Mouse (Mus musculus) heart, embryonic 13.5 days (tissue): Measurements from ENCODE around the gene Ugt2b38. TPM values are rescaled to one million over a fixed set of nuclear protein-coding genes. Genes with fewer than 3 reads are reported as not detected.
"Not testable (repeated sequence)": the region's sequence is repeated elsewhere in the genome, so short reads cannot be mapped to it uniquely, and the experiment has no call there.

Source experiments
- ATAC-seq: fragments of 200-750 bp; cut with Nextera tagmentation; 2 replicates; pipeline ENCODE4 v1.8.0; 2017; ENCODE audit warnings: moderate TSS enrichment; ENCODE audit not compliant: insufficient number of reproducible peaks, low FRiP score, low TSS enrichment; ENCODE audit errors: extremely low read depth
- H3K27ac ChIP-seq: fragments of 300-500 bp; sonication (generic); replicated peaks from 2 replicates; pipeline ENCODE4 v1.5.1; 2015; ENCODE audit warnings: moderate library complexity, mild to moderate bottlenecking, inconsistent platforms
- H3K27me3 ChIP-seq: fragments of 300-500 bp; sonication (generic); replicated peaks from 2 replicates; pipeline ENCODE4 v1.6.1; 2015; ENCODE audit warnings: mild to moderate bottlenecking, inconsistent platforms
- H3K36me3 ChIP-seq: fragments of 300-500 bp; sonication (generic); 2 replicates; pipeline ENCODE4 v1.6.1; 2015; ENCODE audit warnings: mild to moderate bottlenecking, inconsistent platforms
- H3K4me1 ChIP-seq: fragments of 300-500 bp; sonication (generic); 2 replicates; pipeline ENCODE4 v1.6.1; 2015; ENCODE audit warnings: inconsistent platforms
- H3K4me2 ChIP-seq: fragments of 300-500 bp; sonication (generic); 2 replicates; pipeline ENCODE4 v1.6.1; 2015; ENCODE audit warnings: inconsistent platforms, mild to moderate bottlenecking, moderate library complexity
- H3K4me3 ChIP-seq: fragments of 300-500 bp; sonication (generic); 2 replicates; pipeline ENCODE4 v1.5.1; 2015; ENCODE audit warnings: moderate library complexity, mild to moderate bottlenecking, inconsistent platforms
- H3K9ac ChIP-seq: fragments of 300-500 bp; sonication (generic); 2 replicates; pipeline ENCODE4 v1.6.1; 2015; ENCODE audit warnings: inconsistent platforms, mild to moderate bottlenecking, moderate library complexity
- H3K9me3 ChIP-seq: fragments of 300-500 bp; sonication (generic); 2 replicates; pipeline ENCODE4 v1.6.1; 2016; ENCODE audit warnings: inconsistent platforms
- WGBS: fragments of 180-500 bp; shearing (Covaris S2); methylation state at CpG from one replicate; pipeline ENCODE4 v1.1.7; 2015; ENCODE audit warnings: mixed read lengths; 5-methylcytosine and 5-hydroxymethylcytosine counted together
- polyA plus RNA-seq: library from polyadenylated mRNA; unstranded; fragments of >200 nt; fragmentation: Nextera tagmentation; extraction: Ambion mirVana; gene quantifications from 2 replicates; pipeline ENCODE4 v1.2.1, GENCODE M21; 2015

Ugt2b38 gene
- not detected in 2 replicates for polyA plus RNA-seq

DNA sequence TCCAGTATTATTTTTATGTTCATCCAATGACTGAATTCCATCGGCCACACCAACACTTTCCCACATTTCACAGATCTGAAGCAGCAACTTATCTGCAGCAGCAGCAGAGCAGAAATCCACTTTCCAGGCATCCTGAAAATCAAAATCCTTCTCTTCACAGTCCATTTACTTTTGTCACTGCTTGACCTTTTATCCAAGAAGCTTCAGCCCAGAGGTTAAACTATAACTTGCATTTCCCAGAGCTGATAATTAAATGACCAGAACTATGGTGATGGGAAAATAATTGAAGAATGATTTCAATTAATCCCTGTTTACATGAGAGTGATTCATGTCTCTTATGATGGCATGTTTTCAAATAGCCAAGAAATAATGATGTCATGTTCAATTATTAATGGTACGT lies at the start of gene Ugt2b38:
TSS of gene Ugt2b38 (minus strand) at position 163 of the 400 bp plus-strand sequence.
- not testable (repeated sequence) for H3K4me3 ChIP-seq, H3K4me2 ChIP-seq, H3K9me3 ChIP-seq, H3K36me3 ChIP-seq, ATAC-seq, H3K4me1 ChIP-seq, H3K27me3 ChIP-seq, H3K9ac ChIP-seq, H3K27ac ChIP-seq
- 80% methylated on average over 1 of the region's 2 CpGs for WGBS

DNA sequence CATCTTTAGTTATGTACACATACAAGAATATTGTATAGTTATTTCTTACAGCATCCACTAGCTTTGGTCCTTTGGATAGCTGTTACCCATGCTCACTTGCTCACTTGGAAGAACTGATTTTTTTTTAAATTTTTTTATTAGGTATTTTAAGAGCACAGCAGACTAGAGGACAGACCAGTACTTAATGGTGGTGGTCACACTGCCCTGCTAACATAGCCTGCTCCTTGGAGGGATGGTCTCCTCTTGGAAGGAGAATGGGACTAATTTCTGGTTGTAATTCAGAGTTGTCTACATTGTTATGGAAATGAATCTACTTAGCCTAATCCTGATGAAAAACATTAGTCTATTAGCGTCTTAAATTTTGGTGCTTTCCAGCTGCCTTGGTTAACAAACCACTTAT lies 34.8 kb upstream of the Ugt2b38 start:
- Histone ChIP-seq H3K4me2 (no peak overlapping the region), H3K9ac (no peak overlapping the region), H3K27ac (no peak overlapping the region), H3K4me1 (no peaks in the 10 kb centered on the region), H3K4me3 (no peak overlapping the region), H3K9me3 (no peaks in the 10 kb centered on the region), H3K27me3 (no peaks in the 10 kb centered on the region), H3K36me3 (no peaks in the 10 kb centered on the region)
- WGBS: 37% methylated on average over 1 of the region's 1 CpGs
- ATAC-seq: no peak

DNA sequence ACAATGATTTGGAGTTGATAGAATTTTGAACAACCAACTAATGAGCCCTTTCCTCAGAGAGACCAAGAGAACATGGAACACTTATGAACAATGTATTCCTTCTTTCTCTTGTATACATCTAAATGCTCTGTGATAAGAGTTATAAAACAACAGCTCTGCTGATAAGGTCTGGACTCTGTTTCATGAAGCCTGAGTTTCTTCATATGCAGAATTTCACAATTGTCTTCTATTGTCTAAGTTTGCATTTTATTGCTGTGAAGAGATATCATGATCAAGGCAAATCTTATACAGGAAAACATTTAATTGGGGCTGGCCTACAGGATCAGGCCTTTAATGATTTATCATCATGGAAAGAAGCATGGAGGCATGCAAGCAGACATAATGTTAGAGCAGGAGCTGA lies 33.7 kb upstream of the Ugt2b38 start:
- Histone ChIP-seq H3K9ac (no peak overlapping the region), H3K4me1 (no peaks in the 10 kb centered on the region), H3K36me3 (no peaks in the 10 kb centered on the region), H3K4me2 (no peak overlapping the region), H3K4me3 (no peak overlapping the region), H3K27ac (no peak overlapping the region), H3K27me3 (no peaks in the 10 kb centered on the region), H3K9me3 (no peaks in the 10 kb centered on the region)
- no peak for ATAC-seq

DNA sequence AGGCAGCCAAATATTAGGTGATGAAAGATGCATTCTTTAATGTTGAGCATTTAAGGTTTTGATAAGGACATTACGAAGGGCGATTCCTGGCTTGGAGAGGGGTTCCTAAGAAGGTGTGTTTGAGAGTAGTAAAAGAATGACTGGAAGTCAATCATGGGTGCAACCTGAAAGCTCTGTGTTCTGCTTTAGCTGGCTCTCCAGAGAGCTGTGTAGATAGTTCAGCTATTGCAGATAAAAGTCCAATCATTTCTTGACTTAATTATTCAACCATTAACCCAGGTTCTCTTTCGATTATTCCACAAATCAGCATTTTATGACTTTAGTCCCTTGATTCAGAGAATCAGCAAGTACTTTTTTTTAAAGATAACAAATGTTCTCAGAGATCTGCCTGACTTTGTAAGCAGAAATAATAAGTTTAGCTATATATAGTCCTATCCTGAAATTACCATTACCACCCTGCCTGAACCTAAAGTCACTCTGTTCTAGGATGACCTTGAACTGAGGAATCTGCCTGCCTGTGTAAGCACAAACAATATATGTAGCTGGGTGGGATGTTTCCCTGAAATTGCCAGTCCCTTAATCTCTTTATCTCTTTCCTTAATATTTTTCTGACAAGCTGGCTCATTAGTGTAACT lies 32.3 kb upstream of the Ugt2b38 start:
- ATAC-seq: no peak
- Histone ChIP-seq H3K27me3 (no peaks in the 10 kb centered on the region), H3K36me3 (no peaks in the 10 kb centered on the region), H3K9me3 (no peaks in the 10 kb centered on the region), H3K4me2 (no peak overlapping the region), H3K27ac (no peak overlapping the region), H3K9ac (no peak overlapping the region), H3K4me3 (no peak overlapping the region), H3K4me1 (no peaks in the 10 kb centered on the region)
- WGBS: 79% methylated on average over 3 of the region's 3 CpGs

DNA sequence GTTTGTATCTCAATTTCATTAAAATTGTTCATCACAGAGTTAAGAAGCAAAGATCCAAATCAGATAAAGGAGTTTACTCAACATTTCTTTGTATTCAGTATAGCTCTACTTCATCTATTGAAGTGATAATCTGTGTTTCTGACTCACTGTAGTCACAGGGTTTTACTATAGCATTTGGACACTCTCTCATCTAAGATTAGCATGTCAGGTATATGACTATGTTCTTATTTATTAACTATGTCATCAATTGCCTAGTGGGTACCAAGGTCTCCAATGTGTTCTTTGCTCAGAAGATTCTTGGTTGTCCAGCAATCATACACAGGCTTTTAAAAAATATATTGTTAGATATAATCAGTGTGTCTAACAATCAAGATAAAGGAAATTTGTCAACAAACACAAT lies 31.5 kb upstream of the Ugt2b38 start:
- ATAC-seq: no peak
- H3K27me3 ChIP-seq: no peaks in the 10 kb centered on the region
- H3K4me3 ChIP-seq: no peak overlapping the region
- no peaks in the 10 kb centered on the region for H3K9me3 ChIP-seq
- no peaks in the 10 kb centered on the region for H3K4me1 ChIP-seq
- no peak overlapping the region for H3K4me2 ChIP-seq
- H3K9ac ChIP-seq: no peak overlapping the region
- no peak overlapping the region for H3K27ac ChIP-seq
- no peaks in the 10 kb centered on the region for H3K36me3 ChIP-seq

DNA sequence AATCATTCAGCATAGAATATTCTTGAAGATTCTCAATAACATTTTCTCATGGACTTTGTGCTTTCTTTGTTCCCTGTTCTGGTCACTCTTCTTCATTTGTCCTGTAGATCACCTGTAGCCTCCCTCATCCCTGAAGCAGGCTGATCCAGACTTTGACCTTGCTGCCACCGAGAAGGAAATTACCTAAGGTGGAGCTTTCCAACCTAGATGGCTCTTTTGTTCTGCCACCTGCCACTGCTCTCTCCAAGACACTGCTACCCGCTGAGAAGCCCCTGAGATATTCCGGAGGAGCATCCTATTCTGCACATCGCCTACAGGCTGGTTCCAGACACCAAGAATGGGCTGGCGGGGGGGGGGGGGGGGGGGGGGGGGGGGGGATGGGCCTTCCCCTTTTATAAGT lies 28.5 kb upstream of the Ugt2b38 start:
- H3K4me2 ChIP-seq, H3K36me3 ChIP-seq, H3K4me3 ChIP-seq, H3K27ac ChIP-seq, H3K9ac ChIP-seq, ATAC-seq, H3K9me3 ChIP-seq, H3K27me3 ChIP-seq, H3K4me1 ChIP-seq: not testable (repeated sequence)
- WGBS: 80% methylated on average over 3 of the region's 5 CpGs

DNA sequence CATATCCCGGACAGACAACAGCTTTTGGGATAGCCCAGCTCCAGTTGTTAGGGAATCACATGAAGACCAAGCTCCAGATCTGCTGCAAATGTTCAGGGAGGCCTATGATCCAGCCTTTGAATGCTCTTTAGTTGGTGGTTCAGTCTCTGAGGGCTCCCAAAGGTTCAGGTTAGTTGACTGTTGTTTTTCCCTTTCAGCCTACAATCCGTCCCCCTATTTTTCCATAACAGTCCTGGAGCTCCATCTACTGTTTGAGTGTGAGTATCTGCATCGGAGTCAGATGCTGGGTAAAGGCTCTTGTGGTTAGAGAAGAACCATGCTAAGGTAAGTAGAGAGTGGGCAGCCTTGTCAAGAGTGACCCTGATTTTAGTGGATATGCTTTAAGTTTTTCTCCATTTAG lies 12.3 kb upstream of the Ugt2b38 start:
- ATAC-seq: no peak
- no peaks in the 10 kb centered on the region for H3K4me1 ChIP-seq
- no peaks in the 10 kb centered on the region for H3K9me3 ChIP-seq
- 26% methylated on average over 3 of the region's 3 CpGs for WGBS
- H3K9ac ChIP-seq: no peak overlapping the region
- H3K4me2 ChIP-seq: no peak overlapping the region
- no peak overlapping the region for H3K4me3 ChIP-seq
- no peak overlapping the region for H3K27ac ChIP-seq
- H3K36me3 ChIP-seq: no peaks in the 10 kb centered on the region
- H3K27me3 ChIP-seq: no peaks in the 10 kb centered on the region

DNA sequence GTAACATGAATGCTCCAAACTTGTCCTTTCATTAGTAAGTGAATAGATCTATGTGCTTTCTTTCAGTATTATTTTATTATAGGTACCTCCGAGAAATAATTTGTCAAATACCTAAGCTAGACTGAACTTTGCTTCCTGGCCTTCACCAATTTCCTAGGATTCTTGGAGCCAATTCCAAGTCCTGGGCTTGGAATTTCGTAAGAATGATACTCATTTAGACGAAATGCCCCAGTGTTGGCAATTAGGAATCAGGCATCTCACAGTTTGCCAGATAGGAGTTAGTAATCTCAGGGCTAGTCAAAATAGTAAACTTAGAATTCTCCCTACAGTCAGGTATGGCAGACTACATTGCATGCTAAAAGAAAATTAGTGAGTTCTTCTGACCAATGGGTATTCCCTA lies 1.7 kb upstream of the Ugt2b38 start:
- no peaks in the 10 kb centered on the region for H3K27me3 ChIP-seq
- no peaks in the 10 kb centered on the region for H3K4me1 ChIP-seq

DNA sequence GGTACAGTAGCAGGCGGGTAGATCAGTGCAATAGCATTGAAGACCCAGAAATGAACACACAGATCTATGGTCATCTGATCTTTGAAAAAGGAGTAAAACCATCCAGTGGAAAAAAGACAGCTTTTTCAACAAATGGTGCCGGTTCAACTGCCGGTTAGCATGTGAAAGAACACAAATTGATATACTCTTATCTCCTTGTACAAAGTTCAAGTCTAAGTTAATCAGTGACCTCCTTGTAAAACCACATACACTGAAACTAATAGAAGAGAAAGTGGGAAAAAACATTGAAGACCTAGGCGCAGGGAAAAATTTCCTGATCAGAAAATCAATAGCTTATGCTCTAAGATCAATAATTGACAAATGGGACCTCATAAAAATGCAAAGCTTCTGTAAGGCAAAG lies 27.0 kb downstream of the Ugt2b38 start:
- no peak overlapping the region for H3K4me3 ChIP-seq
- no peak for ATAC-seq
- 81% methylated on average over 4 of the region's 4 CpGs for WGBS
- H3K27me3 ChIP-seq: no peaks in the 10 kb centered on the region
- no peaks in the 10 kb centered on the region for H3K36me3 ChIP-seq
- H3K9me3 ChIP-seq: no peaks in the 10 kb centered on the region
- H3K27ac ChIP-seq: no peak overlapping the region
- no peaks in the 10 kb centered on the region for H3K4me1 ChIP-seq
- no peak overlapping the region for H3K9ac ChIP-seq
- H3K4me2 ChIP-seq: no peak overlapping the region

More for the DNA sequence above, 1.7 kb upstream of the Ugt2b38 start:
- ATAC-seq: no peak
- H3K4me3 ChIP-seq: no peak overlapping the region
- no peaks in the 10 kb centered on the region for H3K36me3 ChIP-seq
- no peak overlapping the region for H3K9ac ChIP-seq
- H3K27ac ChIP-seq: no peak overlapping the region
- no peak overlapping the region for H3K4me2 ChIP-seq
- H3K9me3 ChIP-seq: no peaks in the 10 kb centered on the region
- 75% methylated on average over 3 of the region's 3 CpGs for WGBS

DNA sequence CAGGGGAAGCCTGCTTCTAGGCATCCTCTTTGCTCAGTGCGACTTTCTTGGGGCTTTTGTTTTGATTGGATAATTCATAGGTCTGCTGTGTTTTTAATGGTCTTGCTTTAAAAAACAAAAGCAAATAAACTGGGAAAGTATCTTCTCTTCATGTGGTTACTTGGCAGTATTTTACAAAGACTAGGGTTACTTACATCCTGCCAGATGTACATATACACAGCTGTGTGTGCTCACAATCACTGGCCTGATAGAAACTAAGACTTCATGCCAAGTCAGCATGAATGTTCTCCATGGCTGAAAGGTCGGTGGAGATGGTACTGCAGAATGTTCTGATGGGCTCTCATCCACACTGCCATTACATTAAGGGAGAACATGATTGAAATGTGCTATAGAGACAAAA lies 33.2 kb downstream of the Ugt2b38 start:
- no peak for ATAC-seq

DNA sequence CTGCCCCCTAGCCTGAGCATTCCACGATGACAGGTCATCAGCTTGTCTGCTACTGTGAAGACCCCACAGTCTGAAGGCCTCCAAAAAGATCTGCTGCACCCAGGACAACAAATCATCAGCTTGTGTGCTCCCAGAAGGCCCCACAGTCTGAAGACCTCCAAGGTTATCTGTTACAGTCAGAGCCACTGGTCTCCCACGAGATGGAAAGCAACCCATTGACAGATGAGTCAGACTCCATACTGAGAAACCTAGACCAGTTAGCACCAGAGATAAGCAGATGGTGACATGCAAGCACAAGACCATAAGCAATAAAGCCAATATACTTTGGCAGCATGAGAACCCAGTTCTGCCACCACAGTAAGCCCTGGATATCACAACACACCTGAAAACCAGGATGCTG lies 43.8 kb downstream of the Ugt2b38 start:
- no peaks in the 10 kb centered on the region for H3K4me1 ChIP-seq
- 43% methylated on average over 2 of the region's 2 CpGs for WGBS
- H3K4me2 ChIP-seq: no peak overlapping the region
- ATAC-seq: no peak
- H3K9me3 ChIP-seq: no peaks in the 10 kb centered on the region
- no peak overlapping the region for H3K27ac ChIP-seq
- H3K36me3 ChIP-seq: no peaks in the 10 kb centered on the region
- no peaks in the 10 kb centered on the region for H3K27me3 ChIP-seq
- H3K9ac ChIP-seq: no peak overlapping the region
- no peak overlapping the region for H3K4me3 ChIP-seq

More for the DNA sequence above, 33.2 kb downstream of the Ugt2b38 start:
- no peak overlapping the region for H3K27ac ChIP-seq
- H3K4me2 ChIP-seq: no peak overlapping the region
- H3K9ac ChIP-seq: no peak overlapping the region
- no peaks in the 10 kb centered on the region for H3K36me3 ChIP-seq
- H3K4me3 ChIP-seq: no peak overlapping the region
- no peaks in the 10 kb centered on the region for H3K4me1 ChIP-seq
- no peaks in the 10 kb centered on the region for H3K27me3 ChIP-seq
- H3K9me3 ChIP-seq: no peaks in the 10 kb centered on the region
- WGBS: 70% methylated on average over 2 of the region's 2 CpGs

DNA sequence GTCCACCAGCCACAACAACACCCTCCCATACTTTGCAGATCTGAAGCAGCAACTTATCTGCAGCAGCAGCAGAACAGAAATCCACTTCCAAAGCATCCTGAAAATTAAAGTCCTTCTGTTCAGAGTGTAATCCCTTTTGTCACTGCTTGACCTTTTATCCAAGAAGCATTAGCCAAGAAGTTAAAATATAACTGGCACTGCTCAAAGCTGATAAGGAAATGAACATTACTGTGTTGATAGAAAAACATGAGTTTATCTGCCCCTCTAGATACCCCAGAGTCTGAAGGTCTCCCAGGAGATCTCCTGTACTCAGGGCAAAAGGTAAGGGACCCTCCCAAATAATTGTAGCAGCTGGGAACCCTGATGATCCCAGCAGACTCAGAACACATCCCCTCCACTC lies 44.2 kb downstream of the Ugt2b38 start:
- Histone ChIP-seq H3K4me2 (no peak overlapping the region), H3K36me3 (no peaks in the 10 kb centered on the region), H3K9ac (no peak overlapping the region), H3K4me1 (no peaks in the 10 kb centered on the region), H3K9me3 (no peaks in the 10 kb centered on the region), H3K27me3 (no peaks in the 10 kb centered on the region), H3K27ac (no peak overlapping the region), H3K4me3 (no peak overlapping the region)
- no peak for ATAC-seq
